Mouse (Mus musculus) kidney, postnatal 0 days (tissue): ENCODE data around the gene Fbxo34. TPM values are rescaled to one million over a fixed set of nuclear protein-coding genes. Genes with fewer than 3 reads are reported as not detected.
"Not testable (repeated sequence)": the region's sequence is repeated elsewhere in the genome, so short reads cannot be mapped to it uniquely, and the experiment has no call there.

Experiments used
- ATAC-seq: fragments of 200-750 bp; cut with Nextera tagmentation; replicated peaks from 2 replicates; pipeline ENCODE4 v1.8.0; 2017; ENCODE audit warnings: low read depth, moderate number of reproducible peaks, moderate TSS enrichment, moderate library complexity; ENCODE audit not compliant: low FRiP score
- DNase-seq: peaks from one replicate; pipeline ENCODE4 v3.0.0-alpha.2; 2016; ENCODE audit warnings: low spot score
- H3K27ac ChIP-seq: fragments of 300-500 bp; sonication (generic); 2 replicates; pipeline ENCODE4 v1.5.1; 2014; ENCODE audit warnings: mild to moderate bottlenecking
- H3K27me3 ChIP-seq: fragments of 300-500 bp; sonication (generic); 2 replicates; pipeline ENCODE4 v1.6.1; 2014; ENCODE audit warnings: low read length, mixed read lengths; ENCODE audit not compliant: insufficient read depth
- H3K36me3 ChIP-seq: fragments of 300-500 bp; sonication (generic); 2 replicates; pipeline ENCODE4 v1.6.1; 2014; ENCODE audit warnings: low read length, mixed read lengths; ENCODE audit not compliant: insufficient read depth
- H3K4me1 ChIP-seq: fragments of 300-500 bp; sonication (generic); replicated peaks from 2 replicates; pipeline ENCODE4 v1.6.1; 2014; ENCODE audit warnings: antibody characterized with exemption, low read length, mixed read lengths; ENCODE audit not compliant: insufficient read depth
- H3K4me2 ChIP-seq: fragments of 300-500 bp; sonication (generic); 2 replicates; pipeline ENCODE4 v1.6.1; 2014; ENCODE audit warnings: mild to moderate bottlenecking, low read length, moderate library complexity, mixed read lengths
- H3K4me3 ChIP-seq: fragments of 300-500 bp; sonication (generic); replicated peaks from 2 replicates; pipeline ENCODE4 v1.5.1; 2014; ENCODE audit warnings: low read depth, low read length
- H3K9ac ChIP-seq: fragments of 300-500 bp; sonication (generic); 2 replicates; pipeline ENCODE4 v1.6.1; 2014; ENCODE audit warnings: low read depth, low read length
- H3K9me3 ChIP-seq: fragments of 300-500 bp; sonication (generic); replicated peaks from 2 replicates; pipeline ENCODE4 v1.6.1; 2016; ENCODE audit warnings: low read length, inconsistent platforms, mixed read lengths
- CTCF ChIP-seq: IDR thresholded peaks from 2 replicates; pipeline ENCODE4 v1.5.1; 2016; ENCODE audit warnings: antibody characterized with exemption, low read depth, mild to moderate bottlenecking, moderate library complexity
- WGBS: fragments of 180-500 bp; shearing (Covaris S2); extraction: QIAGEN DNeasy Blood & Tissue Kit; methylation state at CpG from one replicate; pipeline ENCODE4 v1.1.7; 2014; 5-methylcytosine and 5-hydroxymethylcytosine counted together
- polyA plus RNA-seq: library from polyadenylated mRNA; unstranded; fragments of >200 nt; fragmentation: Nextera tagmentation; extraction: Ambion mirVana; gene quantifications from 2 replicates; pipeline ENCODE4 v1.2.1, GENCODE M21; 2015

Fbxo34 gene
- polyA plus RNA-seq = 18.9 and 21.1 TPM in 2 replicates

- H3K9me3 ChIP-seq, H3K4me1 ChIP-seq, H3K27ac ChIP-seq, H3K4me2 ChIP-seq, H3K4me3 ChIP-seq, H3K36me3 ChIP-seq, H3K27me3 ChIP-seq, DNase-seq, ATAC-seq, H3K9ac ChIP-seq: not testable (repeated sequence)
- WGBS = 95% methylated on average over 2 of the region's 5 CpGs
Observed at GRCm38 (mm10) chr14:47450121-47450520, at the start of gene Fbxo34. Fbxo34 (plus strand) TSS chr14:47450421.

DNA sequence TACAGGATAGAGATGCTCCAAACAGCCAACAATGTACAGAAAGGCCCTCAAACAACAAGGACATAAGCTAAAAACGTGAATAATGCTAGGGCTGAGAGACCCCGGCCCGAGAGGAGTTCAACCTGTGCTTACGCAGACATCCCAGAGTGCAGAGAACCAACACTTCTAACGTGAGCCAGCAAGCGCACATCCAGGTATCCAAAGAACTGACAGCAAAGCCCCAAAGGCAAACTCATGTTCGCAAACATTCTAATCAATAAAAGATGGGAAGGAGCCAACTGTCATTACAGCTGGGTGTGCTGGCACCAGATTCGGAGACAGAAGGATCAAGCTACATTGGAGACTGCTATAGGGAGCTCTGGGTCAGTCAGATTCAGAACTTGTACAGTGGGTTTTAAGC, 47.5 kb upstream of the Fbxo34 start:
- Histone ChIP-seq H3K9me3 (no peaks in the 10 kb centered on the region), H3K27ac (no peak overlapping the region), H3K4me3 (no peak overlapping the region), H3K27me3 (no peaks in the 10 kb centered on the region), H3K4me2 (no peak overlapping the region), H3K9ac (no peak overlapping the region), H3K4me1 (no peaks in the 10 kb centered on the region), H3K36me3 (peaks cover 38% of the 10 kb centered on the region)
- 96% methylated on average over 8 of the region's 8 CpGs for WGBS
- ATAC-seq (no peak), DNase-seq (no peak)
- no peak for TF ChIP-seq CTCF

DNA sequence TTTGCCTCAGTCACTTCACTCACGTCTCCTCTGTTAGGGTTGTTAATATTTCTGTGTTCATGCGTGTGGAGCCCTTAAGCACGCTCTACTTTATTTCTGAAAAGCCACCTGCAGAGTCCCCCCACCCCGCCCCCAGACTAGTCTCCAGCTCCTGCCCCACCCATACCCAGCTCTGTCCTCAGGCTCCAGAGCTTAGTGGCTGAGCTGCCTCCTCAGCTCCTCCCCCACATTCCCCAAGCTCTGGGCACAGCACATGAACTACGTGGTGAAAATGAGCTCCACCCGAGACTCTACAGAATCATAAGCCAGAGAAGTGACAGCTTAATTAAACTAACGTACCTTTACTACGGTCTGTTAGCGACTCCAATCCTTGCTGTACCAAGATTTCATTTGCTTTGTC, 44.2 kb upstream of the Fbxo34 start:
- DNase-seq = no peak
- no peak overlapping the region for H3K4me3 ChIP-seq
- H3K9ac ChIP-seq = no peak overlapping the region
- H3K27ac ChIP-seq = no peak overlapping the region
- no peak overlapping the region for H3K4me2 ChIP-seq
- no peaks in the 10 kb centered on the region for H3K27me3 ChIP-seq
- H3K4me1 ChIP-seq = no peaks in the 10 kb centered on the region
- peaks cover 52% of the 10 kb centered on the region for H3K36me3 ChIP-seq
- no peaks in the 10 kb centered on the region for H3K9me3 ChIP-seq
- TF ChIP-seq CTCF = no peak
- no peak for ATAC-seq
- 79% methylated on average over 9 of the region's 9 CpGs for WGBS

DNA sequence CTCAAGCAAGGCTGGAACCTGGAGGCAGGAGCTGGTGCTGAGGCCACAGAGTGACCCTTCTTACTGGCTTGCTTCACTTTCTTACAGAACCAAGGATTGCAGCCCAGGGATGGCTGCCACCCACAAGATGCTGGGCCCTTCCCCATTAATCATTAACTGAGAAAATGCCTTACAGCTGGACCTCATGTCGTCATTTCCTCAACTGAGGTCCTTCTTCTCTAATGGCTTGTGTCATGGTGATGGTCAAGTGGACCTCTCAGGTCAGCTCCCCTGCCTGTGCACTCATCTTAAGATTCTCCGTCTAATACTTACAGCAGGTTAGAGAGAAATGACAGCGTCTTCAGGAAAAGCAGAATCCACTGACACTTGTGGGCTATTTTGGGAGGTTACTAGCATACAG, 32.9 kb upstream of the Fbxo34 start:
- WGBS = 20% methylated on average over 3 of the region's 3 CpGs
- H3K4me1 ChIP-seq = 0 out of 2 replicates have a peak, but pooled peaks cover 9% of the 10 kb centered on the region
- no peaks in the 10 kb centered on the region for H3K9me3 ChIP-seq
- peak overlapping the region; percentile 54 for H3K4me2 ChIP-seq
- peak overlapping the region; percentile 40 for H3K4me3 ChIP-seq
- no peak overlapping the region for H3K9ac ChIP-seq
- ATAC-seq (peak; percentile 19; the same call in 1 of the 2 replicates), DNase-seq (peak; percentile 5)
- H3K27ac ChIP-seq = no peak overlapping the region
- TF ChIP-seq CTCF = no peak
- H3K36me3 ChIP-seq = peaks cover 3% of the 10 kb centered on the region; the same call in 1 of the 2 replicates
- H3K27me3 ChIP-seq = no peaks in the 10 kb centered on the region

DNA sequence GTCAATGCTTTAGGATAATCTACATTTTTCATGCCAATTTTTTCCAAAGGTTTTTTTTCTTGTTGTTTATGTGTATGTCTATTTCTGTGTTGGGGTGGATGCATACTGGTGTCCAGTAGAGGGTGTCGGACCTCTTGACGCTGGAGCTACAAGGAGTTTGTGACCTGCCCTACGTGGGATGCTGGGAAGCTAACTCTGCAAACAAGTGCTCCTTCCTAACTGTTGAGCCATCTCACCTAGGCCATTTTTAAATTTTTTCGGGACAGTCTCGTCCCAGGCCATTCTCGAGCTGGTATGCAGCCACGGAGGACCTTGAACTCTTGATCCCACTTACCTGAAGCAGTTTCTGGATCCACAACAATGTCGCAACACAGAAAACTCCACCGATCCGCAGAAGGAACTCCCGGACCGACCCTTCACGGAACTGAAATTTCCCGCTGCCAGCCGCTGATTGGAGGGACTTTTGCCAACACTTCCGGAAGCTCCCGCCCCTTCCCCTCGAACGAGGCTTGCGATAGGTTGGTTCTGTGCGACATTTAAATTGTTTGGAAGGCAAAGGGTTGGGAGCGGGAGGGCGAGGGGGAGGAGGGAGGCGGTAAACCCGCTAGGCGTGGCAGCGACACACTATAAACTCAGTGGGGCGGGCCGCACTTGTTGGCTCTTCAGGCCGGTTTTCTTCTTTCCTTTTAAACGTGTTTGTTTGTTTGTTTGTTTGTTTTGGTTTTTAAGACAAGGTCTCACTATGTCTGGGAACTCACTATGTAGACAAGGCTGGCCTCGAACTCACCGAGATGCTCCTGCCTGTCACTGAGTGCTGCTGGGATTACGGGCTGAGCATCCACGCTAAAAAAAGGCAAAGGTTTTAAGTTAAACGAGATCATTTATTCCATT, 32.2 kb upstream of the Fbxo34 start, which contains the start of gene Dlgap5:
Dlgap5 (minus strand) TSS at position 633 of the 891 bp plus-strand sequence.
- no peaks in the 10 kb centered on the region for H3K9me3 ChIP-seq

GRCm38 (mm10) chr14:47418666-47418991, 31.6 kb upstream of the Fbxo34 start:
- Histone ChIP-seq H3K9ac (peak overlapping the region; percentile 31; the same call in 1 of the 2 replicates), H3K27ac (no peak overlapping the region), H3K9me3 (no peaks in the 10 kb centered on the region), H3K36me3 (no peaks in the 10 kb centered on the region), H3K27me3 (no peaks in the 10 kb centered on the region), H3K4me3 (peak overlapping the region; percentile 40), H3K4me2 (peak overlapping the region; percentile 54), H3K4me1 (0 out of 2 replicates have a peak, but pooled peaks cover 9% of the 10 kb centered on the region)
- DNase-seq (peak; percentile 14), ATAC-seq (no peak)
- no peak for TF ChIP-seq CTCF
- 22% methylated on average over 5 of the region's 5 CpGs for WGBS

More for the DNA sequence above, 32.2 kb upstream of the Fbxo34 start, which contains the start of gene Dlgap5:
- Histone ChIP-seq H3K4me3 (peak within 1 kb of the TSS; percentile 40), H3K4me1 (0 out of 2 replicates have a peak, but pooled peaks cover 9% of the 10 kb centered on the region), H3K36me3 (no peaks in the 10 kb centered on the region), H3K27ac (peak within 1 kb of the TSS; percentile 38), H3K9ac (peak within 1 kb of the TSS; percentile 31; the same call in 1 of the 2 replicates), H3K27me3 (no peaks in the 10 kb centered on the region), H3K4me2 (peak within 1 kb of the TSS; percentile 54)
- ATAC-seq (peak; percentile 94), DNase-seq (peak; percentile 97)
- no peak; the same call in 1 of the 2 replicates for TF ChIP-seq CTCF
- WGBS = under 1% methylated on average over 36 of the region's 36 CpGs
